ENCODE assay signal across 16 mouse cellular contexts in the genomic region with DNA sequence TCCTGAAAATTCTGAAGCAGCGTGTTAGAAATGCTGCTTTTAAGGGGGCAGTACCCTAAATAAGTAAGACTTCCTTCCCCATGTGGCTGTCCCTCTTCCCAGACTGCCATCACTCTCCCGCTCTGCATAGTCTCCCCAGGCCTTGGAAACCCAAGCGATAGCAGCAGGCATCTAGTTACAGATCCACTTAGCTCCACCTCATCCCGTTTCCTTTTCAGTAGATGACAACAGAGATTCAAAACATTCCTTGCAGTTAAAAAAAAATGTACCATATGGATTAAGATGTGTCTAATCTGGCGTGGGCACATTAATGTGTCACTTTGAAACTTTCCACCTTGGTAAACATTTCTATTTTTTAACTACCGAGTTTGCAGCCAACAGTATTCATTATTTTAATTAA.
"Had no signal": no experiment of that assay in that cellular context is flagged by ENCODE, and none has a peak within 500 bp of the region (broad histone marks: within the 10 kb centered on the region; RNA-seq: fewer than 3 reads in every experiment).

No protein-coding gene starts in this region.

- H3K36me3 ChIP-seq: limb, embryonic 13.5 days; liver, embryonic 15.5 days; neural tube, embryonic 13.5 days had no signal

- DNase-seq: kidney, postnatal 14 days; left cerebral cortex, postnatal 4 days; lung, adult 2 months; lung, postnatal 10 days; retina, postnatal 1 day; right cerebral cortex, postnatal 4 days; spleen, adult 18-20 months; thymus, adult 2 months; thymus, postnatal 25 days had no signal

- H3K4me1 ChIP-seq: liver, embryonic 15.5 days; megakaryocyte, embryonic 14.5 days had no signal

- H3K9me3 ChIP-seq: limb, embryonic 13.5 days; liver, embryonic 15.5 days; megakaryocyte, embryonic 14.5 days; neural tube, embryonic 13.5 days had no signal

- H3K4me3 ChIP-seq: limb, embryonic 13.5 days; liver, embryonic 15.5 days; megakaryocyte, embryonic 14.5 days; neural tube, embryonic 13.5 days had no signal

- H3K27ac ChIP-seq: limb, embryonic 13.5 days; liver, embryonic 15.5 days; macrophage; neural tube, embryonic 13.5 days had no signal

- ATAC-seq: midbrain, embryonic 16.5 days had no signal

- H3K27me3 ChIP-seq: liver, embryonic 15.5 days; neural tube, embryonic 13.5 days had no signal

- H3K4me2 ChIP-seq: limb, embryonic 13.5 days; liver, embryonic 15.5 days; midbrain, embryonic 11.5 days; neural tube, embryonic 13.5 days had no signal

- H3K9ac ChIP-seq: limb, embryonic 13.5 days; liver, embryonic 15.5 days; neural tube, embryonic 13.5 days had no signal
